Mouse (Mus musculus): ENCODE measurements around the gene Itgb1bp1.

Itgb1bp1 gene

GRCm38 (mm10) chr12:21286243-21286622 is at the start of gene Itgb1bp1:
Gene Itgb1bp1, minus strand, starts transcription at chr12:21286284.
- DNase-seq (ENCODE audit: low spot score) = no peak

- DNase-seq (ENCODE audit: low spot score) = no peak
Measured at GRCm38 (mm10) chr12:21335869-21336268, 49.8 kb upstream of the Itgb1bp1 start.

GRCm38 (mm10) chr12:21333766-21334165 is 47.7 kb upstream of the Itgb1bp1 start:
- no peak for DNase-seq (ENCODE audit: low spot score)

- no peak for DNase-seq (ENCODE audit: low spot score)
Measured at GRCm38 (mm10) chr12:21333021-21333420, 46.9 kb upstream of the Itgb1bp1 start.

- no peak for DNase-seq (ENCODE audit: low spot score)
Measured at GRCm38 (mm10) chr12:21331711-21332110, 45.6 kb upstream of the Itgb1bp1 start.

GRCm38 (mm10) chr12:21330961-21331576 is 45.0 kb upstream of the Itgb1bp1 start:
- DNase-seq (ENCODE audit: low spot score) = no peak

GRCm38 (mm10) chr12:21329661-21330400 is 43.7 kb upstream of the Itgb1bp1 start:
- DNase-seq (ENCODE audit: low spot score) = no peak

- no peak for DNase-seq (ENCODE audit: low spot score)
Measured at GRCm38 (mm10) chr12:21326325-21326724, 40.2 kb upstream of the Itgb1bp1 start.

GRCm38 (mm10) chr12:21325266-21325665 is 39.2 kb upstream of the Itgb1bp1 start:
- no peak for DNase-seq (ENCODE audit: low spot score)

- DNase-seq (ENCODE audit: low spot score) = no peak
Measured at GRCm38 (mm10) chr12:21324101-21324500, 38.0 kb upstream of the Itgb1bp1 start.

GRCm38 (mm10) chr12:21322856-21323255 is 36.8 kb upstream of the Itgb1bp1 start:
- DNase-seq (ENCODE audit: low spot score) = no peak

- DNase-seq (ENCODE audit: low spot score) = no peak
Measured at GRCm38 (mm10) chr12:21322296-21322695, 36.2 kb upstream of the Itgb1bp1 start.

- no peak for DNase-seq (ENCODE audit: low spot score)
Measured at GRCm38 (mm10) chr12:21321170-21321569, 35.1 kb upstream of the Itgb1bp1 start.

- DNase-seq (ENCODE audit: low spot score) = no peak
Measured at GRCm38 (mm10) chr12:21320317-21320716, 34.2 kb upstream of the Itgb1bp1 start.

- DNase-seq (ENCODE audit: low spot score) = peak; percentile 27
Measured at GRCm38 (mm10) chr12:21318143-21318895, 32.2 kb upstream of the Itgb1bp1 start.

GRCm38 (mm10) chr12:21316869-21317265 is 30.8 kb upstream of the Itgb1bp1 start:
- no peak for DNase-seq (ENCODE audit: low spot score)

GRCm38 (mm10) chr12:21315923-21316868 is 30.1 kb upstream of the Itgb1bp1 start, which contains the start of gene Iah1:
Gene Iah1, plus strand, starts transcription at chr12:21316389.
- peak; percentile 60 for DNase-seq (ENCODE audit: low spot score)

GRCm38 (mm10) chr12:21312201-21312600 is 26.1 kb upstream of the Itgb1bp1 start:
- no peak for DNase-seq (ENCODE audit: low spot score)

- DNase-seq (ENCODE audit: low spot score) = no peak
Measured at GRCm38 (mm10) chr12:21306721-21307120, 20.6 kb upstream of the Itgb1bp1 start.

GRCm38 (mm10) chr12:21305741-21306140 is 19.7 kb upstream of the Itgb1bp1 start:
- no peak for DNase-seq (ENCODE audit: low spot score)

GRCm38 (mm10) chr12:21302361-21302783 is 16.3 kb upstream of the Itgb1bp1 start:
- no peak for DNase-seq (ENCODE audit: low spot score)

- DNase-seq (ENCODE audit: low spot score) = no peak
Measured at GRCm38 (mm10) chr12:21301932-21302331, 15.8 kb upstream of the Itgb1bp1 start.

Measured in ovary, postnatal 10 days (tissue).